Mouse (Mus musculus) adrenal gland, postnatal 25 days (tissue): Measurements from ENCODE around the gene Nol11. TPM values are rescaled to one million over a fixed set of nuclear protein-coding genes. Genes with fewer than 3 reads are reported as not detected.
"Not testable (repeated sequence)": the region's sequence is repeated elsewhere in the genome, so short reads cannot be mapped to it uniquely, and the experiment has no call there.

Experiments
- DNase-seq: peaks from one replicate; pipeline ENCODE4 v3.0.0; 2021; ENCODE audit warnings: mixed read lengths
- total RNA-seq: library from RNA; stranded (reverse); gene quantifications from 2 replicates; pipeline ENCODE4 v1.2.3, GENCODE M21; 2021

The Nol11 gene
- total RNA-seq, 1 experiment from 2014 or later: 23.2 TPM

- no peak for DNase-seq
Measured at GRCm38 (mm10) chr11:107155292-107155691, 33.9 kb downstream of the Nol11 start.

GRCm38 (mm10) chr11:107154431-107154830, 34.8 kb downstream of the Nol11 start:
- no peak for DNase-seq

- DNase-seq: no peak
Measured at GRCm38 (mm10) chr11:107153645-107154044, 35.5 kb downstream of the Nol11 start.

- no peak for DNase-seq
Measured at GRCm38 (mm10) chr11:107151809-107152208, 37.4 kb downstream of the Nol11 start.

- DNase-seq: not testable (repeated sequence)
Measured at GRCm38 (mm10) chr11:107143956-107144355, 45.2 kb downstream of the Nol11 start.

- no peak for DNase-seq
Measured at GRCm38 (mm10) chr11:107142382-107142781, 46.8 kb downstream of the Nol11 start.

GRCm38 (mm10) chr11:107140756-107141155, 48.4 kb downstream of the Nol11 start:
- DNase-seq: no peak

GRCm38 (mm10) chr11:107138633-107139032, 50.5 kb downstream of the Nol11 start:
- peak; percentile 21 for DNase-seq

GRCm38 (mm10) chr11:107137593-107137992, 51.6 kb downstream of the Nol11 start:
- no peak for DNase-seq

- not testable (repeated sequence) for DNase-seq
Measured at GRCm38 (mm10) chr11:107136458-107136857, 52.7 kb downstream of the Nol11 start.

- no peak for DNase-seq
Measured at GRCm38 (mm10) chr11:107135741-107136140, 53.4 kb downstream of the Nol11 start.

- DNase-seq: no peak
Measured at GRCm38 (mm10) chr11:107132426-107132825, 56.8 kb downstream of the Nol11 start.

- DNase-seq: peak; percentile 93
Measured at GRCm38 (mm10) chr11:107131749-107132421, 57.3 kb downstream of the Nol11 start, which contains the start of gene Bptf. TSS of gene Bptf (minus strand) at chr11:107132127.

GRCm38 (mm10) chr11:107130879-107131748, 58.1 kb downstream of the Nol11 start:
- DNase-seq: peak; percentile 65

GRCm38 (mm10) chr11:107130221-107130788, 58.9 kb downstream of the Nol11 start:
- DNase-seq: no peak

GRCm38 (mm10) chr11:107129641-107130040, 59.5 kb downstream of the Nol11 start:
- no peak for DNase-seq

- DNase-seq: not testable (repeated sequence)
Measured at GRCm38 (mm10) chr11:107126716-107127115, 62.5 kb downstream of the Nol11 start.

GRCm38 (mm10) chr11:107125011-107125410, 64.2 kb downstream of the Nol11 start:
- peak; percentile 20 for DNase-seq

GRCm38 (mm10) chr11:107124327-107124731, 64.9 kb downstream of the Nol11 start:
- peak; percentile 60 for DNase-seq

- no peak for DNase-seq
Measured at GRCm38 (mm10) chr11:107117789-107118188, 71.4 kb downstream of the Nol11 start.
